Mouse (Mus musculus): ENCODE measurements around the gene Dnah12. TPM values are rescaled to one million over a fixed set of nuclear protein-coding genes. Genes with fewer than 3 reads are reported as not detected.
"Not testable (repeated sequence)": the region's sequence is repeated elsewhere in the genome, so short reads cannot be mapped to it uniquely, and the experiment has no call there.

Gene Dnah12
- polyA plus RNA-seq, 1 experiment from 2014 or later: not detected

- WGBS: 36% methylated on average over 9 of the region's 9 CpGs
- H3K9ac ChIP-seq (ENCODE audit: low read depth, low read length); DNase-seq (ENCODE audit: low spot score); H3K9me3 ChIP-seq (ENCODE audit: control insufficient read depth, low read length); H3K4me1 ChIP-seq (replicated peaks; ENCODE audit: control insufficient read depth, insufficient read depth, low read length); H3K4me2 ChIP-seq (replicated peaks; ENCODE audit: low read depth, low read length); H3K27ac ChIP-seq (ENCODE audit: low read depth, low read length); H3K36me3 ChIP-seq (ENCODE audit: control insufficient read depth, insufficient read depth, low read length); ATAC-seq (ENCODE audit: low FRiP score); H3K27me3 ChIP-seq (ENCODE audit: control insufficient read depth, insufficient read depth, low read length); H3K4me3 ChIP-seq (ENCODE audit: low read depth, low read length): not testable (repeated sequence)
Observed at GRCm38 (mm10) chr14:26910461-26910860, 217.4 kb downstream of the Dnah12 start.

DNA sequence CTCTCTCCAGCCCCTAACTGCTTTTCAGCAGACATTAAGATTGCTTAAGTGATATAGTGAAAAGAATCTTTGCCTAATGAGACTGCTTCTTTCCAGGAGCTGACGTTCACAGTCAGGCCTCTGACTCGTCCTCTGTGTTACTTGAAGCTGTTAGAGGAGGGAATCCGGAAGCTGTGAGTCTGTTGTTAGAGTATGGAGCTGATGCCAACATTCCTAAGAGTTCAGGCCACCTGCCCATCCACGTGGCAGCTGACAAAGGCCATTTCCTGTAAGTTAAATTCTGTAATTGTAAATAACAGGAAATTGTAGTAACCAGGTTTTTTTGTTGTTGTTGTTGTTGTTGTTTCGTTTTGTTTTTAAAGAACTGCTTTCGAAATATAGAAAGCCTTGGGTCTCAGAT lies 218.1 kb downstream of the Dnah12 start:
- Histone ChIP-seq H3K4me3 (ENCODE audit: low read depth, low read length) (no peak overlapping the region), H3K27ac (ENCODE audit: low read depth, low read length) (no peak overlapping the region), H3K27me3 (ENCODE audit: control insufficient read depth, insufficient read depth, low read length) (no peaks in the 10 kb centered on the region), H3K9ac (ENCODE audit: low read depth, low read length) (no peak overlapping the region), H3K4me1 (replicated peaks; ENCODE audit: control insufficient read depth, insufficient read depth, low read length) (0 out of 2 replicates have a peak, but pooled peaks cover 2% of the 10 kb centered on the region), H3K9me3 (ENCODE audit: control insufficient read depth, low read length) (no peaks in the 10 kb centered on the region), H3K36me3 (ENCODE audit: control insufficient read depth, insufficient read depth, low read length) (no peaks in the 10 kb centered on the region), H3K4me2 (replicated peaks; ENCODE audit: low read depth, low read length) (no peak overlapping the region)
- ATAC-seq (ENCODE audit: low FRiP score) (no peak), DNase-seq (ENCODE audit: low spot score) (no peak)
- WGBS: 83% methylated on average over 6 of the region's 6 CpGs

GRCm38 (mm10) chr14:26911826-26912225 lies 218.8 kb downstream of the Dnah12 start:
- WGBS: 95% methylated on average over 13 of the region's 13 CpGs
- no peak for ATAC-seq (ENCODE audit: low FRiP score)
- no peak overlapping the region for H3K4me2 ChIP-seq (replicated peaks; ENCODE audit: low read depth, low read length)
- DNase-seq (ENCODE audit: low spot score): no peak
- no peak overlapping the region for H3K4me3 ChIP-seq (ENCODE audit: low read depth, low read length)
- H3K9me3 ChIP-seq (ENCODE audit: control insufficient read depth, low read length): no peaks in the 10 kb centered on the region
- no peaks in the 10 kb centered on the region for H3K27me3 ChIP-seq (ENCODE audit: control insufficient read depth, insufficient read depth, low read length)
- H3K36me3 ChIP-seq (ENCODE audit: control insufficient read depth, insufficient read depth, low read length): no peaks in the 10 kb centered on the region
- H3K4me1 ChIP-seq (replicated peaks; ENCODE audit: control insufficient read depth, insufficient read depth, low read length): 0 out of 2 replicates have a peak, but pooled peaks cover 2% of the 10 kb centered on the region
- no peak overlapping the region for H3K27ac ChIP-seq (ENCODE audit: low read depth, low read length)
- no peak overlapping the region for H3K9ac ChIP-seq (ENCODE audit: low read depth, low read length)

DNA sequence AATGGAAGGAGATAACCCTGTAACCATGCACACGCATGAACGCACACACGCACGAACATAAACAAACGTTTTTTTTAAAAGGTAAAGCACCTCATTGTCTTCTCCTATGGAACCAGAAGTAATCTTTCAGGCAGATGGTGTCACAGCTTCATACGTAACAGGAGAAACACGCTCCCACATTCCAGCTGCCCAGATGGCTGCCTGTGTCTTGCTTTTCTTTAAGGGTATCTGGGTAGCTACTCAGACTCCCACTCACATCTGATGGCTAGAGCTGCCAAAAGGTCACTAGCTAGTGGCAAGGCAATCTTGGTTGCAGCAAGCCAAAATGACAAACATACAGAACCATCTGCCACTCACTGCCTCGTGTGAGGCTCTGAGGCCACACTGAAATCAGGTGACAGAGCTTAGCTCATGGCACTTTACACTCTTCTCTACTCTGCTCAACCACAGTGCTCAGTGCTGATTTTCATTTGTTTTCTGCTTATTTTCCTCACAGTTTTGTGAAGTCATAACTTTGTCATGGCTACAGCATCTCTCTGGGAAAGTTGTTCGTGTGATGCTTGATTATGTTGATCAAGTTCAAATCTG lies 220.7 kb downstream of the Dnah12 start:
- H3K36me3 ChIP-seq (ENCODE audit: control insufficient read depth, insufficient read depth, low read length): no peaks in the 10 kb centered on the region
- H3K9me3 ChIP-seq (ENCODE audit: control insufficient read depth, low read length): no peaks in the 10 kb centered on the region
- H3K27ac ChIP-seq (ENCODE audit: low read depth, low read length): no peak overlapping the region
- WGBS: 68% methylated on average over 9 of the region's 9 CpGs
- H3K4me3 ChIP-seq (ENCODE audit: low read depth, low read length): no peak overlapping the region
- H3K9ac ChIP-seq (ENCODE audit: low read depth, low read length): no peak overlapping the region
- ATAC-seq (ENCODE audit: low FRiP score): no peak
- no peaks in the 10 kb centered on the region for H3K27me3 ChIP-seq (ENCODE audit: control insufficient read depth, insufficient read depth, low read length)
- peak; percentile 10 for DNase-seq (ENCODE audit: low spot score)
- H3K4me2 ChIP-seq (replicated peaks; ENCODE audit: low read depth, low read length): no peak overlapping the region
- 0 out of 2 replicates have a peak, but pooled peaks cover 2% of the 10 kb centered on the region for H3K4me1 ChIP-seq (replicated peaks; ENCODE audit: control insufficient read depth, insufficient read depth, low read length)

DNA sequence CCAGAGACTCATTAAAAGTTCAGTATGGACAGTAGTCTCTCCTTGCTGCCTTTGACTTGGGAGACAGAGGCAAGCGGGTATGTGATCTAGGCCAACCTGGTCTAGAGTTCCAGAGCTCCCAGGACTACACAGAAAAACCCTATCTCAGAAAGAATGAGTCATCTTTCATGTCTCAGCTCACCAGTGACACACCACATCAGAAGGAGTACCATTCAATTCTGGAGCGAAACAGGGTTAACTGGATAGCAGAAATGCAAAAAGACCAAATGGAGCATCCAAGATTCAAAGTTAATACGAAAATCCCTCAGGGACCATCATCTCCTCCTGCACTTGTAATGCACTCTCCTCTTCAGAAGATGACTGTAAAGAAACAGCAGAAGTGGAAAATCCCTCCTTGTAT lies 226.2 kb downstream of the Dnah12 start:
- Histone ChIP-seq H3K36me3 (ENCODE audit: control insufficient read depth, insufficient read depth, low read length) (0 out of 2 replicates have a peak, but pooled peaks cover 2% of the 10 kb centered on the region), H3K9ac (ENCODE audit: low read depth, low read length) (no peak overlapping the region), H3K9me3 (ENCODE audit: control insufficient read depth, low read length) (no peaks in the 10 kb centered on the region), H3K4me2 (replicated peaks; ENCODE audit: low read depth, low read length) (no peak overlapping the region), H3K27ac (ENCODE audit: low read depth, low read length) (no peak overlapping the region), H3K27me3 (ENCODE audit: control insufficient read depth, insufficient read depth, low read length) (no peaks in the 10 kb centered on the region), H3K4me3 (ENCODE audit: low read depth, low read length) (no peak overlapping the region), H3K4me1 (replicated peaks; ENCODE audit: control insufficient read depth, insufficient read depth, low read length) (no peaks in the 10 kb centered on the region)
- DNase-seq (ENCODE audit: low spot score) (no peak), ATAC-seq (ENCODE audit: low FRiP score) (no peak)
- WGBS: 96% methylated on average over 3 of the region's 3 CpGs

GRCm38 (mm10) chr14:26923702-26924421 lies 230.8 kb downstream of the Dnah12 start:
- no peak overlapping the region for H3K27ac ChIP-seq (ENCODE audit: low read depth, low read length)
- DNase-seq (ENCODE audit: low spot score) (no peak), ATAC-seq (ENCODE audit: low FRiP score) (no peak)
- no peak overlapping the region for H3K4me3 ChIP-seq (ENCODE audit: low read depth, low read length)
- H3K36me3 ChIP-seq (ENCODE audit: control insufficient read depth, insufficient read depth, low read length): 0 out of 2 replicates have a peak, but pooled peaks cover 2% of the 10 kb centered on the region
- WGBS: 93% methylated on average over 5 of the region's 5 CpGs
- no peaks in the 10 kb centered on the region for H3K9me3 ChIP-seq (ENCODE audit: control insufficient read depth, low read length)
- no peak overlapping the region for H3K4me2 ChIP-seq (replicated peaks; ENCODE audit: low read depth, low read length)
- no peaks in the 10 kb centered on the region for H3K4me1 ChIP-seq (replicated peaks; ENCODE audit: control insufficient read depth, insufficient read depth, low read length)
- no peak overlapping the region for H3K9ac ChIP-seq (ENCODE audit: low read depth, low read length)
- H3K27me3 ChIP-seq (ENCODE audit: control insufficient read depth, insufficient read depth, low read length): no peaks in the 10 kb centered on the region

GRCm38 (mm10) chr14:26934891-26935290 lies 241.8 kb downstream of the Dnah12 start:
- Histone ChIP-seq H3K27ac (ENCODE audit: low read depth, low read length) (no peak overlapping the region), H3K27me3 (ENCODE audit: control insufficient read depth, insufficient read depth, low read length) (no peaks in the 10 kb centered on the region), H3K4me3 (ENCODE audit: low read depth, low read length) (no peak overlapping the region), H3K9ac (ENCODE audit: low read depth, low read length) (no peak overlapping the region), H3K4me1 (replicated peaks; ENCODE audit: control insufficient read depth, insufficient read depth, low read length) (no peaks in the 10 kb centered on the region), H3K4me2 (replicated peaks; ENCODE audit: low read depth, low read length) (no peak overlapping the region), H3K36me3 (ENCODE audit: control insufficient read depth, insufficient read depth, low read length) (no peaks in the 10 kb centered on the region), H3K9me3 (ENCODE audit: control insufficient read depth, low read length) (no peaks in the 10 kb centered on the region)
- no peak for DNase-seq (ENCODE audit: low spot score)
- WGBS: 89% methylated on average over 3 of the region's 3 CpGs
- ATAC-seq (ENCODE audit: low FRiP score): no peak

DNA sequence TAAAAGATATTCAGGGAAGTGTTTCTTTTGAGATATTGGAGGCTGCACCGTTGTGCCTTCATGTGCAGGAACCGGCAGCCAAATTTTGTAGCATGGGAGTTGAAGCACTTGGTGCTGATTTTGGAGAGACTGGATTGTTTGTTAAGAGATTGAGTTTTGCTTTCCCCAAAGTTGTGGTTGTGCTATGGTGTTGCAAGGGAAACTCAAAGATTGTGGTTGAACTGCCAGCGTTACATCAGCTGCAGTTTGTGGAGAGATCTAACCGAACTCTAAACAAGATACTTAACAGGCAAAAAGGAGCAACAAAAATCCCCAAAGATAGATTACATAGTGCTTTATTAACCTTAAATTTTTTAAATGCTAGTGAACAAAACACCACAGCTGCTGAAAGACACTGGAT lies 242.5 kb downstream of the Dnah12 start:
- Histone ChIP-seq H3K4me2 (replicated peaks; ENCODE audit: low read depth, low read length) (no peak overlapping the region), H3K27ac (ENCODE audit: low read depth, low read length) (no peak overlapping the region), H3K9ac (ENCODE audit: low read depth, low read length) (no peak overlapping the region), H3K4me1 (replicated peaks; ENCODE audit: control insufficient read depth, insufficient read depth, low read length) (no peaks in the 10 kb centered on the region), H3K4me3 (ENCODE audit: low read depth, low read length) (no peak overlapping the region), H3K36me3 (ENCODE audit: control insufficient read depth, insufficient read depth, low read length) (no peaks in the 10 kb centered on the region), H3K9me3 (ENCODE audit: control insufficient read depth, low read length) (no peaks in the 10 kb centered on the region), H3K27me3 (ENCODE audit: control insufficient read depth, insufficient read depth, low read length) (no peaks in the 10 kb centered on the region)
- 90% methylated on average over 4 of the region's 4 CpGs for WGBS
- DNase-seq (ENCODE audit: low spot score) (no peak), ATAC-seq (ENCODE audit: low FRiP score) (no peak)

Data from hindbrain, embryonic 11.5 days (tissue).